Mouse (Mus musculus) heart, adult 2 months (tissue): ENCODE data around the gene Rbms1. TPM values are rescaled to one million over a fixed set of nuclear protein-coding genes. Genes with fewer than 3 reads are reported as not detected.

Source experiments
- DNase-seq, 2 experiments: peaks; one replicate each; pipeline ENCODE4 v3.0.0; 2021
- H3K27ac ChIP-seq: fragments of 200-600 bp; 2 replicates; pipeline ENCODE4 v1.8.1; 2022
- H3K27me3 ChIP-seq: fragments of 200-500 bp; 2 replicates; pipeline ENCODE4 v1.6.1; 2012; ENCODE audit warnings: mild to moderate bottlenecking, low read length, inconsistent platforms, mixed read lengths; ENCODE audit not compliant: control insufficient read depth, insufficient read depth
- H3K36me3 ChIP-seq: fragments of 200-500 bp; 2 replicates; pipeline ENCODE4 v1.6.1; 2012; ENCODE audit warnings: low read length, inconsistent platforms; ENCODE audit not compliant: control insufficient read depth, insufficient read depth
- H3K4me1 ChIP-seq: fragments of 200-500 bp; 2 replicates; pipeline ENCODE4 v1.6.1; 2011; ENCODE audit warnings: low read length; ENCODE audit not compliant: control insufficient read depth, insufficient read depth
- H3K4me3 ChIP-seq: fragments of 200-600 bp; 2 replicates; pipeline ENCODE4 v1.8.1; 2022
- H3K79me2 ChIP-seq: fragments of 200-500 bp; replicated peaks from 2 replicates; pipeline ENCODE4 v1.6.1; 2012; ENCODE audit warnings: mild to moderate bottlenecking, inconsistent platforms, low read length, moderate library complexity, mixed read lengths; ENCODE audit not compliant: control insufficient read depth, insufficient read depth
- H3K9ac ChIP-seq: fragments of 200-500 bp; 2 replicates; pipeline ENCODE4 v1.6.1; 2012; ENCODE audit warnings: low read depth, mild to moderate bottlenecking, control low read depth, inconsistent platforms, low read length, mixed read lengths
- CTCF ChIP-seq: fragments of 200-600 bp; IDR thresholded peaks from 2 replicates; pipeline ENCODE4 v1.8.1; 2022; ENCODE audit warnings: antibody characterized with exemption, mild to moderate bottlenecking, moderate library complexity
- EP300 ChIP-seq: fragments of 200-500 bp; IDR thresholded peaks from 2 replicates; pipeline ENCODE4 v1.6.1; 2011; ENCODE audit warnings: low read depth, low read length, control low read depth; ENCODE audit not compliant: insufficient read depth
- POLR2A ChIP-seq: fragments of 200-500 bp; IDR thresholded peaks from 2 replicates; pipeline ENCODE4 v1.6.1; 2011; ENCODE audit warnings: mild to moderate bottlenecking, low read depth, low read length, control low read depth; ENCODE audit not compliant: insufficient read depth
- WGBS: fragments of 180-500 bp; shearing (Covaris S2); methylation state at CpG from one replicate; pipeline ENCODE4 v1.1.7; 2018; 5-methylcytosine and 5-hydroxymethylcytosine counted together
- intact Hi-C: fragments of 180-260 bp; cut with DNase I; formaldehyde crosslinking; loops from one replicate; pipeline ENCODE4 v1.15.1; 2025
- polyA plus RNA-seq: library from polyadenylated mRNA; depleted of rRNA; stranded (reverse); fragments of >200 nt; gene quantifications from 2 replicates; pipeline ENCODE4 v1.2.3, GENCODE M21; 2012
- total RNA-seq, 2 experiments: library from RNA; stranded (reverse); gene quantifications; 2 replicates each; pipeline ENCODE4 v1.2.3; 2021

The Rbms1 gene
- total and polyA plus RNA-seq, 3 experiments: 44.5 to 79.4 (median 48.7) TPM

DNA sequence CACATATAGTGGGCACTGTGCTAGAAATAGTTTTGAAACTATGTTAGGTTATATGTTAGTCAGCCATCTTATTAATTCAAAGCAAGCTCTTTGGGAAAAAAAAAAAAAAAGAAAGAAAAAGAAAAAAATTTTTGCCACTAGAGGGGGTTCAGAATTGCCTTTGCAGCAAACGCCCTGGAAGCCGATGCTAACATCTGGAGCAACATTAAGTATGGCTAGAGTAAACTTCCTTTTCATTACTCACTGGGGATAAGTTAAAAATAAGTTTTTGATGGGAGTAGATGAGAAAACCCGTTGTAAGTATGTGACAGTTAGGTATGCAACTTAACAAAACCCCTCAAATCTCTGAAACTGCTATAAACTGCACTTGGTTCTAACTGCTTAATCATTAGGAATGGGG is 57.7 kb downstream of the Rbms1 start:
- 0 out of 2 replicates have a peak, but pooled peaks have one; percentile 33 for TF ChIP-seq EP300
- peak; percentile 82 for TF ChIP-seq CTCF
- no peak for TF ChIP-seq POLR2A
- H3K27ac ChIP-seq: peak overlapping the region; percentile 65

GRCm38 (mm10) chr2:60904141-60904540 is 58.9 kb downstream of the Rbms1 start:
- Histone ChIP-seq H3K4me1 (peaks cover 27% of the 10 kb centered on the region), H3K9ac (no peak overlapping the region), H3K36me3 (peaks cover 34% of the 10 kb centered on the region), H3K27ac (no peak overlapping the region; the same call in 1 of the 2 replicates), H3K4me3 (no peak overlapping the region), H3K27me3 (no peaks in the 10 kb centered on the region), H3K79me2 (peaks cover 4% of the 10 kb centered on the region; the same call in 1 of the 2 replicates)
- intact Hi-C loops: loop anchor here (2.0 to 10.0 kb wide), 5 partner anchors 67 to 499 kb away; no protein-coding TSS in a partner anchor
- no peak for DNase-seq
- no peak for TF ChIP-seq POLR2A
- TF ChIP-seq CTCF: no peak
- no peak for TF ChIP-seq EP300
- 61% methylated on average over 5 of the region's 5 CpGs for WGBS

More for the DNA sequence above, 57.7 kb downstream of the Rbms1 start:
- Histone ChIP-seq H3K4me1 (peaks cover 27% of the 10 kb centered on the region), H3K9ac (no peak overlapping the region), H3K4me3 (no peak overlapping the region), H3K27me3 (no peaks in the 10 kb centered on the region), H3K36me3 (peaks cover 33% of the 10 kb centered on the region), H3K79me2 (peaks cover 4% of the 10 kb centered on the region; the same call in 1 of the 2 replicates)
- DNase-seq: no peak
- intact Hi-C loops: loop anchor here (2.0 to 10.0 kb wide), 3 partner anchors 270 to 547 kb away; no protein-coding TSS in a partner anchor
- 4% methylated on average over 3 of the region's 3 CpGs for WGBS

- Histone ChIP-seq H3K9ac (no peak overlapping the region), H3K36me3 (peaks cover 34% of the 10 kb centered on the region), H3K27ac (peak overlapping the region; percentile 72), H3K27me3 (no peaks in the 10 kb centered on the region), H3K79me2 (peaks cover 3% of the 10 kb centered on the region; the same call in 1 of the 2 replicates), H3K4me3 (no peak overlapping the region), H3K4me1 (peaks cover 25% of the 10 kb centered on the region)
- peak in 1 of 2 experiments; percentile 54 for DNase-seq
- no peak for TF ChIP-seq EP300
- no peak for TF ChIP-seq CTCF
- no peak for TF ChIP-seq POLR2A
- intact Hi-C loops: loop anchor here (5.0 to 10.0 kb wide), 4 partner anchors 66 to 394 kb away; no protein-coding TSS in a partner anchor
- WGBS: 48% methylated on average over 7 of the region's 7 CpGs
Measured at GRCm38 (mm10) chr2:60903535-60903934, 59.5 kb downstream of the Rbms1 start.

GRCm38 (mm10) chr2:60902446-60903137 is 60.4 kb downstream of the Rbms1 start:
- 24% methylated on average over 6 of the region's 6 CpGs for WGBS
- Histone ChIP-seq H3K4me3 (no peak overlapping the region), H3K27me3 (no peaks in the 10 kb centered on the region), H3K9ac (no peak overlapping the region), H3K79me2 (peaks cover 3% of the 10 kb centered on the region; the same call in 1 of the 2 replicates), H3K4me1 (peaks cover 25% of the 10 kb centered on the region), H3K27ac (peak overlapping the region; percentile 72), H3K36me3 (peaks cover 34% of the 10 kb centered on the region)
- no peak for DNase-seq
- intact Hi-C loops: loop anchor here (5.0 to 10.0 kb wide), 4 partner anchors 65 to 395 kb away; no protein-coding TSS in a partner anchor
- TF ChIP-seq POLR2A (no peak), EP300 (no peak), CTCF (no peak)

GRCm38 (mm10) chr2:60901511-60901951 is 61.5 kb downstream of the Rbms1 start:
- H3K36me3 ChIP-seq: peaks cover 28% of the 10 kb centered on the region
- 17% methylated on average over 15 of the region's 15 CpGs for WGBS
- peaks cover 21% of the 10 kb centered on the region for H3K4me1 ChIP-seq
- H3K27me3 ChIP-seq: no peaks in the 10 kb centered on the region
- H3K4me3 ChIP-seq: peak overlapping the region; percentile 15
- no peak overlapping the region for H3K9ac ChIP-seq
- TF ChIP-seq CTCF (no peak), POLR2A (no peak), EP300 (no peak)
- DNase-seq: peak; percentile 75 to 83
- no peaks in the 10 kb centered on the region for H3K79me2 ChIP-seq
- intact Hi-C loops: loop anchor here (1.0 to 10.0 kb wide), 5 partner anchors 20 to 396 kb away; no protein-coding TSS in a partner anchor
- H3K27ac ChIP-seq: peak overlapping the region; percentile 72
